Mouse (Mus musculus): ENCODE results near the gene Fgb. TPM values are rescaled to one million over a fixed set of nuclear protein-coding genes. Genes with fewer than 3 reads are reported as not detected.

The Fgb gene
- polyA plus RNA-seq (2012; rRNA removed) = 0.07 and 0.11 TPM in 2 replicates

- Histone ChIP-seq H3K4me1 (ENCODE audit: control insufficient read depth, insufficient read depth, low read length) (peaks cover 2% of the 10 kb centered on the region; the same call in 1 of the 2 replicates), H3K4me3 (ENCODE audit: control insufficient read depth, low read depth, low read length) (no peak within 1 kb of the TSS), H3K27ac (ENCODE audit: control insufficient read depth, insufficient read depth, low read depth, low read length) (no peak within 1 kb of the TSS), H3K27me3 (ENCODE audit: control insufficient read depth, insufficient read depth, low read length) (no peaks in the 10 kb centered on the region), H3K36me3 (ENCODE audit: control insufficient read depth, insufficient read depth, low read length) (no peaks in the 10 kb centered on the region)
- TF ChIP-seq POLR2A (IDR thresholded peaks at IDR 0.05; ENCODE audit: control insufficient read depth, low read depth, low read length) (no peak), CTCF (IDR thresholded peaks at IDR 0.05; ENCODE audit: control insufficient read depth, insufficient read depth, insufficient replicate concordance, low read depth, low read length) (no peak)
Observed at GRCm38 (mm10) chr3:83049680-83050079, at the start of gene Fgb. Fgb (minus strand) TSS chr3:83049863.

- no peaks in the 10 kb centered on the region for H3K27me3 ChIP-seq (ENCODE audit: control insufficient read depth, insufficient read depth, low read length)
- H3K4me1 ChIP-seq (ENCODE audit: control insufficient read depth, insufficient read depth, low read length) = peaks cover 2% of the 10 kb centered on the region; the same call in 1 of the 2 replicates
- no peak for TF ChIP-seq POLR2A (IDR thresholded peaks at IDR 0.05; ENCODE audit: control insufficient read depth, low read depth, low read length)
- H3K4me3 ChIP-seq (ENCODE audit: control insufficient read depth, low read depth, low read length) = no peak overlapping the region
- H3K27ac ChIP-seq (ENCODE audit: control insufficient read depth, insufficient read depth, low read depth, low read length) = no peak overlapping the region
- no peaks in the 10 kb centered on the region for H3K36me3 ChIP-seq (ENCODE audit: control insufficient read depth, insufficient read depth, low read length)
Observed at GRCm38 (mm10) chr3:83099139-83099538, 49.5 kb upstream of the Fgb start.

GRCm38 (mm10) chr3:83098546-83099034 lies 48.9 kb upstream of the Fgb start:
- Histone ChIP-seq H3K4me1 (ENCODE audit: control insufficient read depth, insufficient read depth, low read length) (peaks cover 2% of the 10 kb centered on the region; the same call in 1 of the 2 replicates), H3K4me3 (ENCODE audit: control insufficient read depth, low read depth, low read length) (no peak overlapping the region), H3K27me3 (ENCODE audit: control insufficient read depth, insufficient read depth, low read length) (no peaks in the 10 kb centered on the region), H3K27ac (ENCODE audit: control insufficient read depth, insufficient read depth, low read depth, low read length) (no peak overlapping the region), H3K36me3 (ENCODE audit: control insufficient read depth, insufficient read depth, low read length) (no peaks in the 10 kb centered on the region)
- TF ChIP-seq POLR2A (IDR thresholded peaks at IDR 0.05; ENCODE audit: control insufficient read depth, low read depth, low read length) = no peak
- no peak for TF ChIP-seq CTCF (IDR thresholded peaks at IDR 0.05; ENCODE audit: control insufficient read depth, insufficient read depth, insufficient replicate concordance, low read depth, low read length)

GRCm38 (mm10) chr3:83097586-83097985 lies 47.9 kb upstream of the Fgb start:
- no peaks in the 10 kb centered on the region for H3K36me3 ChIP-seq (ENCODE audit: control insufficient read depth, insufficient read depth, low read length)
- no peak overlapping the region for H3K27ac ChIP-seq (ENCODE audit: control insufficient read depth, insufficient read depth, low read depth, low read length)
- no peak overlapping the region for H3K4me3 ChIP-seq (ENCODE audit: control insufficient read depth, low read depth, low read length)
- peaks cover 2% of the 10 kb centered on the region; the same call in 1 of the 2 replicates for H3K4me1 ChIP-seq (ENCODE audit: control insufficient read depth, insufficient read depth, low read length)
- no peak for TF ChIP-seq CTCF (IDR thresholded peaks at IDR 0.05; ENCODE audit: control insufficient read depth, insufficient read depth, insufficient replicate concordance, low read depth, low read length)
- TF ChIP-seq POLR2A (IDR thresholded peaks at IDR 0.05; ENCODE audit: control insufficient read depth, low read depth, low read length) = no peak
- H3K27me3 ChIP-seq (ENCODE audit: control insufficient read depth, insufficient read depth, low read length) = no peaks in the 10 kb centered on the region

- no peak overlapping the region for H3K27ac ChIP-seq (ENCODE audit: control insufficient read depth, insufficient read depth, low read depth, low read length)
- TF ChIP-seq POLR2A (IDR thresholded peaks at IDR 0.05; ENCODE audit: control insufficient read depth, low read depth, low read length) (no peak), CTCF (IDR thresholded peaks at IDR 0.05; ENCODE audit: control insufficient read depth, insufficient read depth, insufficient replicate concordance, low read depth, low read length) (peak; percentile 6; the same call in 1 of the 2 replicates)
- no peaks in the 10 kb centered on the region for H3K36me3 ChIP-seq (ENCODE audit: control insufficient read depth, insufficient read depth, low read length)
- no peaks in the 10 kb centered on the region for H3K4me1 ChIP-seq (ENCODE audit: control insufficient read depth, insufficient read depth, low read length)
- no peaks in the 10 kb centered on the region for H3K27me3 ChIP-seq (ENCODE audit: control insufficient read depth, insufficient read depth, low read length)
- no peak overlapping the region for H3K4me3 ChIP-seq (ENCODE audit: control insufficient read depth, low read depth, low read length)
Observed at GRCm38 (mm10) chr3:83080567-83081055, 30.9 kb upstream of the Fgb start.

- H3K27me3 ChIP-seq (ENCODE audit: control insufficient read depth, insufficient read depth, low read length) = no peaks in the 10 kb centered on the region
- H3K4me1 ChIP-seq (ENCODE audit: control insufficient read depth, insufficient read depth, low read length) = no peaks in the 10 kb centered on the region
- TF ChIP-seq CTCF (IDR thresholded peaks at IDR 0.05; ENCODE audit: control insufficient read depth, insufficient read depth, insufficient replicate concordance, low read depth, low read length) (no peak), POLR2A (IDR thresholded peaks at IDR 0.05; ENCODE audit: control insufficient read depth, low read depth, low read length) (no peak)
- H3K27ac ChIP-seq (ENCODE audit: control insufficient read depth, insufficient read depth, low read depth, low read length) = no peak overlapping the region
- no peak overlapping the region for H3K4me3 ChIP-seq (ENCODE audit: control insufficient read depth, low read depth, low read length)
- H3K36me3 ChIP-seq (ENCODE audit: control insufficient read depth, insufficient read depth, low read length) = no peaks in the 10 kb centered on the region; the same call in none of the 2 replicates
Observed at GRCm38 (mm10) chr3:83076563-83076962, 26.9 kb upstream of the Fgb start.

GRCm38 (mm10) chr3:83070231-83070630 lies 20.6 kb upstream of the Fgb start:
- TF ChIP-seq CTCF (IDR thresholded peaks at IDR 0.05; ENCODE audit: control insufficient read depth, insufficient read depth, insufficient replicate concordance, low read depth, low read length) (no peak), POLR2A (IDR thresholded peaks at IDR 0.05; ENCODE audit: control insufficient read depth, low read depth, low read length) (no peak)
- Histone ChIP-seq H3K27me3 (ENCODE audit: control insufficient read depth, insufficient read depth, low read length) (no peaks in the 10 kb centered on the region), H3K27ac (ENCODE audit: control insufficient read depth, insufficient read depth, low read depth, low read length) (no peak overlapping the region), H3K4me1 (ENCODE audit: control insufficient read depth, insufficient read depth, low read length) (no peaks in the 10 kb centered on the region), H3K4me3 (ENCODE audit: control insufficient read depth, low read depth, low read length) (no peak overlapping the region), H3K36me3 (ENCODE audit: control insufficient read depth, insufficient read depth, low read length) (peaks cover 1% of the 10 kb centered on the region)
